Mouse (Mus musculus) intestine, embryonic 14.5 days (tissue): ENCODE data around the gene Dnajb5. TPM values are rescaled to one million over a fixed set of nuclear protein-coding genes. Genes with fewer than 3 reads are reported as not detected.
"Not testable (repeated sequence)": the region's sequence is repeated elsewhere in the genome, so short reads cannot be mapped to it uniquely, and the experiment has no call there.

Experiments used
- ATAC-seq: fragments of 200-750 bp; cut with Nextera tagmentation; replicated peaks from 2 replicates; pipeline ENCODE4 v1.8.0; 2017; ENCODE audit warnings: low read depth, moderate number of reproducible peaks, moderate TSS enrichment, moderate library complexity; ENCODE audit not compliant: low FRiP score, low TSS enrichment
- DNase-seq: peaks from one replicate; pipeline ENCODE4 v3.0.0-alpha.2; 2018; ENCODE audit warnings: low spot score
- H3K27ac ChIP-seq: fragments of 300-500 bp; sonication (generic); 2 replicates; pipeline ENCODE4 v1.5.1; 2014; ENCODE audit warnings: low read depth, mild to moderate bottlenecking, control low read depth
- H3K27me3 ChIP-seq: fragments of 300-500 bp; sonication (generic); replicated peaks from 2 replicates; pipeline ENCODE4 v1.6.1; 2014; ENCODE audit warnings: low read length, control low read depth; ENCODE audit not compliant: control insufficient read depth, insufficient read depth
- H3K36me3 ChIP-seq: fragments of 300-500 bp; sonication (generic); 2 replicates; pipeline ENCODE4 v1.6.1; 2014; ENCODE audit warnings: low read length, control low read depth; ENCODE audit not compliant: control insufficient read depth, insufficient read depth
- H3K4me1 ChIP-seq: fragments of 300-500 bp; sonication (generic); replicated peaks from 2 replicates; pipeline ENCODE4 v1.6.1; 2014; ENCODE audit warnings: low read length, control low read depth, mixed read lengths; ENCODE audit not compliant: control insufficient read depth, insufficient read depth
- H3K4me2 ChIP-seq: fragments of 300-500 bp; sonication (generic); 2 replicates; pipeline ENCODE4 v1.6.1; 2014; ENCODE audit warnings: low read length
- H3K4me3 ChIP-seq: fragments of 300-500 bp; sonication (generic); 2 replicates; pipeline ENCODE4 v1.5.1; 2014; ENCODE audit warnings: low read depth, low read length, control low read depth, mixed read lengths
- H3K9ac ChIP-seq: fragments of 300-500 bp; sonication (generic); 2 replicates; pipeline ENCODE4 v1.6.1; 2014; ENCODE audit warnings: mild to moderate bottlenecking, low read length
- H3K9me3 ChIP-seq: fragments of 300-500 bp; sonication (generic); 2 replicates; pipeline ENCODE4 v1.6.1; 2016; ENCODE audit warnings: low read length, control low read depth; ENCODE audit not compliant: control insufficient read depth
- WGBS: fragments of 180-500 bp; shearing (Covaris S2); extraction: QIAGEN DNeasy Blood & Tissue Kit; methylation state at CpG from one replicate; pipeline ENCODE4 v1.1.7; 2014; 5-methylcytosine and 5-hydroxymethylcytosine counted together
- polyA plus RNA-seq: library from polyadenylated mRNA; unstranded; fragments of >200 nt; fragmentation: Nextera tagmentation; extraction: Ambion mirVana; gene quantifications from 2 replicates; pipeline ENCODE4 v1.2.1, GENCODE M21; 2014

Dnajb5 gene
- polyA plus RNA-seq, 1 experiment from 2014 or later: 7.3 TPM

DNA sequence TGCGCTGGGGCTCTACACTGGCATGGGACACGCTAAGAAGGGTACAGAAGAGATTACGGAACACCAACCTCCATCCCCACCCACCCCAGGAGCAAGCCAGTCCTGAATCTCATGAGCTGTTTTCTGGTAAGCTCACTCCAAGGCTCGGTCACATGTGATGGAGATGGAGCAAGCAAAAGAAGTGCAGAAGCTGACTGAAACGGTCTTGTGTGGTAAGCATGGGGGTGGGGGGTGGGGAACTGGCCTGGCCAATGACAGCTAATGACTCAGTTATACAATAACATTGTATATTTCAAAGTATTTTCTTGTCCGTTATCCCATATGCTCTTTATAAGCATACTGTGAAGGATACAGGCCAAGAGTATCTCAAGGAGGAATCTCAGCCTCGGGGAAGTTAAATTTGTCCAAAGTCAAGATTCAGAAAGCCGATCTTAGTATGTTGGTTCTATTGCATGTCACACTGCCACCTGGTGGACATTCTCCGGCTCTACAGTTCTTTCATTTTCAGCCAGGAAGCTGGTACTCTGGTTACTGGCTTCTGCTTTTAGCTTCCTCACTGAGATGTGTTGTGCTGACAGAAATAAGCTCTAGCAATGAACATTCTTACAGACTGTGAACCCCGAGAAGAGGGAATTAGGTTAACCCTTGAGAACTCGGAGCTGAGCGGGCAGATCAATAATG, 15.6 kb downstream of the Dnajb5 start:
- WGBS: 15% methylated on average over 12 of the region's 12 CpGs
- Histone ChIP-seq H3K9ac (no peak overlapping the region), H3K27ac (no peak overlapping the region), H3K27me3 (no peaks in the 10 kb centered on the region), H3K9me3 (no peaks in the 10 kb centered on the region), H3K4me1 (0 out of 2 replicates have a peak, but pooled peaks cover 5% of the 10 kb centered on the region), H3K4me2 (peak overlapping the region; percentile 31), H3K36me3 (no peaks in the 10 kb centered on the region), H3K4me3 (no peak overlapping the region)
- DNase-seq (peak; percentile 67), ATAC-seq (no peak)

DNA sequence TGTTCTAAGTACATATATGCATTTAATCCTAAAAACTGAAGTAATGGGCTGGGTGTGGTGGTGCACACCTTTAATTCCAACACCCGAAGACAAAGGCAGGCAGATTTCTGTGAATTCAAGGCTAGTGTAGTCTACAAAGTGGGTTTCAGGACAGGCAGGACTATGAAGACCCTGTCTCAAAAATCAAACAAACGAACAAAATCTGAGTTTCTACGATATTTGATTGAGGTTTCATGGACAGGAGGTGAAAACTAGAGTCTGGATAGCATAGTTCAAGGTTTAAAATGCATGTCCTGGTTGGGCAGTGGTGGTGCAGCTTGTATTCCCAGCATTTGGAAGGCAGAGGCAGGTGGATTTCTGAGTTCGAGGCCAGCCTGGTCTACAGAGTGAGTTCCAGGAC, 19.7 kb downstream of the Dnajb5 start, which contains the start of gene 1700022I11Rik:
Gene 1700022I11Rik, plus strand, starts transcription at position 301 of the 400 bp plus-strand sequence.
- DNase-seq (no peak), ATAC-seq (no peak)
- H3K9me3 ChIP-seq: no peaks in the 10 kb centered on the region
- 93% methylated on average over 4 of the region's 4 CpGs for WGBS
- no peak within 1 kb of the TSS for H3K4me3 ChIP-seq
- no peak within 1 kb of the TSS for H3K4me2 ChIP-seq
- no peaks in the 10 kb centered on the region for H3K27me3 ChIP-seq
- H3K36me3 ChIP-seq: no peaks in the 10 kb centered on the region
- H3K9ac ChIP-seq: no peak within 1 kb of the TSS
- H3K27ac ChIP-seq: no peak within 1 kb of the TSS
- H3K4me1 ChIP-seq: 0 out of 2 replicates have a peak, but pooled peaks cover 5% of the 10 kb centered on the region

DNA sequence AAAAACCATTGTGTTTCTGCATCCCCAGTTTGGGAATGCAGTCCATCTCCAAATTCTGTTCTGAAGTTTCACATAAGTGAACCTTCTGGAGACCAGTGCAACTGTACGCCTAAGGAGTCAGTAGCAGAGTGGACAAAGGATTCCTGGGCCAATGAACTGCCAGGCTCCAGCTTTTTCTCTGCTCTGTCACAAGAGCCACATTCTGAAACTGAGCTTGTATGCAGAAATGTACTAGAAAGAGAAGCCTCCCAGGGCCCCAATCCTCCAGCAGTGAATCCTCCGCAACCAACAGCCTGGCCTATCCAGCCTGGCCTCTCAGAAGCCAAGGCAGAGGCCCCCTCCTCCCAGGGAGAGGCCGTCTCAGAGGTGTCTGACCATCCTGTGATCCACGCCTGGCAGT, 23.3 kb downstream of the Dnajb5 start:
- H3K4me2 ChIP-seq: no peak overlapping the region
- H3K27ac ChIP-seq: no peak overlapping the region
- H3K4me3 ChIP-seq: no peak overlapping the region
- H3K9ac ChIP-seq: no peak overlapping the region
- H3K27me3 ChIP-seq: no peaks in the 10 kb centered on the region
- ATAC-seq (no peak), DNase-seq (no peak)
- H3K36me3 ChIP-seq: no peaks in the 10 kb centered on the region; the same call in 1 of the 2 replicates
- 69% methylated on average over 4 of the region's 4 CpGs for WGBS
- no peaks in the 10 kb centered on the region for H3K4me1 ChIP-seq
- H3K9me3 ChIP-seq: no peaks in the 10 kb centered on the region

DNA sequence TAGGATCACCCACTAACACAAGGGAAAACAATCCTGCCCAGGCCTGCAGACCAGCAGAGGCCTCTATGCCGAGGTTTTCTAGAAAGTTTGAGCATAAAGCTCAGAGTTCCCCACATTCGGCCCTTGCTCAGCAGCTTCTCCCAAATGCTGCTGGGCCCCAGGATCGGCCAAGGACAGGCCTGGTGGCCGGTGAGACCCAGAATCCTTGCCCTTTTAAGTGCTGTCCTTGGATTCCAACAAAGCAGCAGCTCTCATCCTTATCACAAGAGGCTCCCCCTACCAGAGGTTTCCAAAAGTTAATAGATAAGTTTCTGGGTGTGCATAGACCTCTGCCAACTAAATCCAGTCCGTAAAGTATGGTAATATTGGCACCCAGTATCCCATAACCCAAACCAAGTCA, 24.3 kb downstream of the Dnajb5 start:
- no peak overlapping the region for H3K9ac ChIP-seq
- H3K27me3 ChIP-seq: no peaks in the 10 kb centered on the region
- no peak overlapping the region for H3K4me2 ChIP-seq
- no peaks in the 10 kb centered on the region for H3K4me1 ChIP-seq
- no peak overlapping the region for H3K4me3 ChIP-seq
- ATAC-seq: no peak
- no peaks in the 10 kb centered on the region for H3K9me3 ChIP-seq
- WGBS: 79% methylated on average over 5 of the region's 5 CpGs
- no peak for DNase-seq
- no peak overlapping the region for H3K27ac ChIP-seq
- peaks cover 8% of the 10 kb centered on the region for H3K36me3 ChIP-seq

DNA sequence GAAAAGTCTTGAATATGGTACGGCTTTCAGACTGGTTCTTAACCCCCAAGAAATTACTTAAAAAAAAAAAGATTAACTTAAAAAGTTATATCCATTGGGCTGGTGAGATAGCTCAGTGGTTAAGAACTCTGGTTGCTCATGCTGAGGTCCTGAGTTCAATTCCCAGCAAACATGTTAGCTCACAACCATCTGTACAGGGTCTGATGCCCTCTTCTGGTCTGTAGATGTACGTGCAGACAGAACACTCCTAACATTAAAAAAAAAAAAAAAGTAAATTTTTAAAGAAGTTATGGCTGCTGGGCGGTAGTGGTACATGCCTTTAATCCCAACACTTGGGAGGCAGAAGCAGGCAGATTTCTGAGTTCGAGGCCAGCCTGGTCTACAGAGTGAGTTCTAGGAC, 28.4 kb downstream of the Dnajb5 start:
- 86% methylated on average over 4 of the region's 4 CpGs for WGBS
- Histone ChIP-seq H3K27ac (no peak overlapping the region), H3K4me1 (no peaks in the 10 kb centered on the region), H3K9ac (no peak overlapping the region), H3K4me3 (no peak overlapping the region), H3K36me3 (peaks cover 45% of the 10 kb centered on the region), H3K9me3 (no peaks in the 10 kb centered on the region), H3K4me2 (no peak overlapping the region), H3K27me3 (no peaks in the 10 kb centered on the region)
- ATAC-seq (no peak), DNase-seq (no peak)

DNA sequence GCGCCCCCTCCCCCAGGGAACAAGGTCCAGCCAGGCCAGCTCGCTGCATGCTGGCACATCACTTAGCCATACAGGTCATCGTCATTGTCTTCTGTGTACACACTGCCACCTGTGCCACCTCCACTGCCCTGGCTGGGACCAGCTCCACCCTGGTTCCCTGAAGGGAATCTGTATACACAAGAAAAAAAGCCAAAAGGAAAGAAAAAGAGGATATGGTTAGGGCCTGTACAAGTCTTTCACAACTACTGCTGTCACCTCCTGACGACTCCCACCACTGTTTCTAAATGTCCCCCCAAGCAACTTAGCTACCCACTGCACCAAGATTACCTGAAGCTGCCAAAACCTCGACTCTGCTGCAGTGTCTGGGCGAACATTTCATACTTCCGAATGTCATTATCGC, 30.9 kb downstream of the Dnajb5 start:
- H3K36me3 ChIP-seq: peaks cover 69% of the 10 kb centered on the region

DNA sequence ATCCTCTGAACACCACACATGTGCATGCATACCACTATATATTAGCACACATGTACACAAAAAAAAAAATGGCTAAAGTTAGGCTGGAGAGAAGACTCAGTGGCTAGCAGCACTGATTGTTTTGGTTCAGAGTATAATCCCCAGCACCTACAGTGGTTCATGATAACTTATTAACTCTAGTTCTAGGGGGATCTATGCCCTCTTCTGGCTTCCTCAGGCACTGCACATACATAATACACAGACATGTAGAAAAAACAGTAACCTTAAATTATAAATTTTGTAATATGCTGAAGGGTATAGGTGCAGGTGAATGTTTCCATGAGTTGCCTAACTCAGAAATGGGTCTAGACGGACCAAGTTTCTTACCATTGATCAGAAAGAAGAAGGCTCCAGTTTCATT, 38.7 kb downstream of the Dnajb5 start:
- H3K9me3 ChIP-seq: no peaks in the 10 kb centered on the region
- no peak overlapping the region for H3K27ac ChIP-seq
- 86% methylated on average over 1 of the region's 1 CpGs for WGBS
- H3K4me1 ChIP-seq: no peaks in the 10 kb centered on the region
- no peaks in the 10 kb centered on the region for H3K27me3 ChIP-seq
- peaks cover 100% of the 10 kb centered on the region for H3K36me3 ChIP-seq
- H3K4me3 ChIP-seq: no peak overlapping the region
- DNase-seq (no peak), ATAC-seq (no peak)
- no peak overlapping the region for H3K4me2 ChIP-seq
- no peak overlapping the region for H3K9ac ChIP-seq

More for the DNA sequence above, 30.9 kb downstream of the Dnajb5 start:
- WGBS: 94% methylated on average over 7 of the region's 8 CpGs
- H3K4me1 ChIP-seq, ATAC-seq, H3K9ac ChIP-seq, H3K4me3 ChIP-seq, DNase-seq, H3K27me3 ChIP-seq, H3K9me3 ChIP-seq, H3K4me2 ChIP-seq, H3K27ac ChIP-seq: not testable (repeated sequence)

DNA sequence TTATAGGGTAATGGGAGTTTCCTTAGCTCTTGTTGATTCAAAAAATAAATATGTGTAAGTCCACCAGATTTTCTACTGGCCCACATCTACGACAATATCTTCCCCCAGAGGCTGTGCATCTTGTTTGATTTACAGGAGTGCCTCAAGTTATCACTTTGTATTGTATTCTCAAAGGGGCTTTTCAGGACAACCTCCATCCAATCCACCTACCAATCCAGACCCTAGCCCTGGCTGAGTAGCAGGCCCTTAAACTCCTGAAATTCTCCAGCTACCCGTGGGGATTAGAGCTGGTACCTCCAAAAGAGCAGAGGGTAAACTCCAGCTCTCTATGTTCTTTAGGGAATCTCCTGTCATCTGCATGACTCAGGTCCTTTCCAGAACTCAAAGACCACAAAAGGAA, 48.4 kb downstream of the Dnajb5 start:
- H3K4me1 ChIP-seq: peaks cover 17% of the 10 kb centered on the region
- no peak overlapping the region for H3K27ac ChIP-seq
- peaks cover 35% of the 10 kb centered on the region for H3K36me3 ChIP-seq
- peak overlapping the region; percentile 96 for H3K4me2 ChIP-seq
- peak overlapping the region; percentile 97; the same call in 1 of the 2 replicates for H3K4me3 ChIP-seq
- DNase-seq (no peak), ATAC-seq (no peak)
- H3K27me3 ChIP-seq: no peaks in the 10 kb centered on the region
- no peak overlapping the region for H3K9ac ChIP-seq
- 47% methylated on average over 2 of the region's 2 CpGs for WGBS
- H3K9me3 ChIP-seq: no peaks in the 10 kb centered on the region
